Mouse (Mus musculus) lung, embryonic 14.5 days (tissue): ENCODE measurements around the gene Cbarp. TPM values are rescaled to one million over a fixed set of nuclear protein-coding genes. Genes with fewer than 3 reads are reported as not detected.

Experiments
- ATAC-seq: fragments of 200-750 bp; cut with Nextera tagmentation; 2 replicates; pipeline ENCODE4 v1.8.0; 2017; ENCODE audit warnings: mild to moderate bottlenecking, moderate TSS enrichment, moderate library complexity; ENCODE audit not compliant: insufficient read depth
- DNase-seq: peaks from one replicate; pipeline ENCODE4 v3.0.0-alpha.2; 2015
- H3K27ac ChIP-seq: fragments of 300-500 bp; sonication (generic); 2 replicates; pipeline ENCODE4 v1.5.1; 2014; ENCODE audit warnings: low read depth, mild to moderate bottlenecking, moderate library complexity
- H3K27me3 ChIP-seq: fragments of 300-500 bp; sonication (generic); 2 replicates; pipeline ENCODE4 v1.6.1; 2014; ENCODE audit warnings: low read length, control low read depth; ENCODE audit not compliant: insufficient read depth
- H3K36me3 ChIP-seq: fragments of 300-500 bp; sonication (generic); 2 replicates; pipeline ENCODE4 v1.6.1; 2014; ENCODE audit warnings: control low read depth; ENCODE audit not compliant: insufficient read depth
- H3K4me1 ChIP-seq: fragments of 300-500 bp; sonication (generic); 2 replicates; pipeline ENCODE4 v1.6.1; 2014; ENCODE audit warnings: antibody characterized with exemption, control low read depth; ENCODE audit not compliant: insufficient read depth
- H3K4me2 ChIP-seq: fragments of 300-500 bp; sonication (generic); 2 replicates; pipeline ENCODE4 v1.6.1; 2014; ENCODE audit warnings: mild to moderate bottlenecking
- H3K4me3 ChIP-seq: fragments of 300-500 bp; sonication (generic); 2 replicates; pipeline ENCODE4 v1.5.1; 2014; ENCODE audit warnings: low read depth, low read length
- H3K9ac ChIP-seq: fragments of 300-500 bp; sonication (generic); 2 replicates; pipeline ENCODE4 v1.6.1; 2014
- H3K9me3 ChIP-seq: fragments of 300-500 bp; sonication (generic); 2 replicates; pipeline ENCODE4 v1.6.1; 2016; ENCODE audit warnings: low read depth, low read length, control low read depth
- CTCF ChIP-seq: IDR thresholded peaks from 2 replicates; pipeline ENCODE4 v1.5.1; 2016; ENCODE audit warnings: antibody characterized with exemption, low read depth
- WGBS: fragments of 180-500 bp; shearing (Covaris S2); extraction: QIAGEN DNeasy Blood & Tissue Kit; methylation state at CpG from one replicate; pipeline ENCODE4 v1.1.7; 2014; 5-methylcytosine and 5-hydroxymethylcytosine counted together
- polyA plus RNA-seq: library from polyadenylated mRNA; unstranded; fragments of >200 nt; fragmentation: Nextera tagmentation; extraction: Ambion mirVana; gene quantifications from 2 replicates; pipeline ENCODE4 v1.2.1, GENCODE M21; 2014

Cbarp gene
- polyA plus RNA-seq, 1 experiment from 2014 or later = 5.5 TPM

GRCm38 (mm10) chr10:80123932-80124562 lies 16.6 kb downstream of the Cbarp start:
- DNase-seq (no peak), ATAC-seq (no peak)
- no peak overlapping the region for H3K27ac ChIP-seq
- TF ChIP-seq CTCF = no peak
- peaks cover under 1% of the 10 kb centered on the region; the same call in 1 of the 2 replicates for H3K4me1 ChIP-seq
- WGBS = 88% methylated on average over 9 of the region's 9 CpGs
- no peak overlapping the region for H3K9ac ChIP-seq
- H3K36me3 ChIP-seq = peaks cover 85% of the 10 kb centered on the region
- H3K27me3 ChIP-seq = no peaks in the 10 kb centered on the region
- H3K9me3 ChIP-seq = no peaks in the 10 kb centered on the region
- H3K4me3 ChIP-seq = no peak overlapping the region
- H3K4me2 ChIP-seq = no peak overlapping the region

GRCm38 (mm10) chr10:80121639-80122038 lies 19.0 kb downstream of the Cbarp start:
- 92% methylated on average over 2 of the region's 2 CpGs for WGBS
- Histone ChIP-seq H3K36me3 (peaks cover 76% of the 10 kb centered on the region), H3K4me3 (no peak overlapping the region), H3K9me3 (no peaks in the 10 kb centered on the region), H3K9ac (no peak overlapping the region), H3K27ac (no peak overlapping the region), H3K4me2 (no peak overlapping the region), H3K27me3 (no peaks in the 10 kb centered on the region), H3K4me1 (peaks cover 19% of the 10 kb centered on the region)
- TF ChIP-seq CTCF = no peak
- DNase-seq (no peak), ATAC-seq (no peak)

- Histone ChIP-seq H3K36me3 (peaks cover 61% of the 10 kb centered on the region), H3K4me1 (peaks cover 19% of the 10 kb centered on the region), H3K9ac (no peak overlapping the region), H3K9me3 (no peaks in the 10 kb centered on the region), H3K4me2 (no peak overlapping the region), H3K27me3 (no peaks in the 10 kb centered on the region), H3K27ac (no peak overlapping the region), H3K4me3 (no peak overlapping the region)
- no peak for DNase-seq
- ATAC-seq = no peak
- no peak for TF ChIP-seq CTCF
- WGBS = 51% methylated on average over 2 of the region's 2 CpGs
Measured at GRCm38 (mm10) chr10:80120146-80120545, 20.5 kb downstream of the Cbarp start.

GRCm38 (mm10) chr10:80118552-80118951 lies 22.1 kb downstream of the Cbarp start:
- WGBS = 66% methylated on average over 6 of the region's 6 CpGs
- H3K36me3 ChIP-seq = peaks cover 52% of the 10 kb centered on the region
- peak overlapping the region; percentile 91; the same call in 1 of the 2 replicates for H3K9ac ChIP-seq
- H3K4me2 ChIP-seq = peak overlapping the region; percentile 91
- no peaks in the 10 kb centered on the region for H3K9me3 ChIP-seq
- peaks cover 19% of the 10 kb centered on the region for H3K4me1 ChIP-seq
- ATAC-seq = no peak
- H3K4me3 ChIP-seq = peak overlapping the region; percentile 97
- peak overlapping the region; percentile 8; the same call in 1 of the 2 replicates for H3K27ac ChIP-seq
- no peak for TF ChIP-seq CTCF
- no peak for DNase-seq
- no peaks in the 10 kb centered on the region for H3K27me3 ChIP-seq

- no peak for TF ChIP-seq CTCF
- Histone ChIP-seq H3K4me2 (peak overlapping the region; percentile 91), H3K27me3 (no peaks in the 10 kb centered on the region), H3K4me1 (peaks cover 19% of the 10 kb centered on the region), H3K27ac (0 out of 2 replicates have a peak overlapping the region, but pooled peaks have one; percentile 8), H3K9me3 (no peaks in the 10 kb centered on the region), H3K36me3 (peaks cover 46% of the 10 kb centered on the region), H3K9ac (peak overlapping the region; percentile 91), H3K4me3 (peak overlapping the region; percentile 97)
- 34% methylated on average over 1 of the region's 1 CpGs for WGBS
- ATAC-seq (no peak), DNase-seq (no peak)
Measured at GRCm38 (mm10) chr10:80117736-80118135, 22.9 kb downstream of the Cbarp start.

GRCm38 (mm10) chr10:80116927-80117691 lies 23.5 kb downstream of the Cbarp start:
- Histone ChIP-seq H3K9ac (peak overlapping the region; percentile 91), H3K9me3 (no peaks in the 10 kb centered on the region), H3K27me3 (no peaks in the 10 kb centered on the region), H3K4me3 (peak overlapping the region; percentile 97), H3K4me1 (peaks cover 19% of the 10 kb centered on the region), H3K36me3 (peaks cover 44% of the 10 kb centered on the region), H3K4me2 (peak overlapping the region; percentile 91), H3K27ac (0 out of 2 replicates have a peak overlapping the region, but pooled peaks have one; percentile 15)
- DNase-seq = peak; percentile 49
- under 1% methylated on average over 30 of the region's 30 CpGs for WGBS
- ATAC-seq = no peak
- peak; percentile 13; the same call in 1 of the 2 replicates for TF ChIP-seq CTCF

- H3K4me2 ChIP-seq = peak overlapping the region; percentile 91
- H3K4me1 ChIP-seq = peaks cover 19% of the 10 kb centered on the region
- ATAC-seq (no peak), DNase-seq (peak; percentile 45)
- H3K9me3 ChIP-seq = no peaks in the 10 kb centered on the region
- no peak for TF ChIP-seq CTCF
- WGBS = under 1% methylated on average over 27 of the region's 27 CpGs
- H3K27me3 ChIP-seq = no peaks in the 10 kb centered on the region
- H3K4me3 ChIP-seq = peak overlapping the region; percentile 97
- peak overlapping the region; percentile 91 for H3K9ac ChIP-seq
- peaks cover 38% of the 10 kb centered on the region for H3K36me3 ChIP-seq
- H3K27ac ChIP-seq = 0 out of 2 replicates have a peak overlapping the region, but pooled peaks have one; percentile 84
Measured at GRCm38 (mm10) chr10:80116563-80116926, 24.1 kb downstream of the Cbarp start.
